9 mouse cellular contexts compared by ENCODE assay signal in genomic region chr7:76392296-76392940, GRCm38 (mm10).
DNase-seq lines count a peak whose midpoint lies in the region; ATAC-seq and TF ChIP-seq lines count a peak whose summit lies in the region.
"Had no signal": no experiment of that assay in that cellular context is flagged by ENCODE, and none has a peak within 500 bp of the region (broad histone marks: within the 10 kb centered on the region; RNA-seq: fewer than 3 reads in every experiment).

No protein-coding gene starts in this region.

- no peak overlapping the region for H3K9ac ChIP-seq in forebrain, embryonic 13.5 days
- 0 out of 2 replicates have a peak overlapping the region, but pooled peaks have one; percentile 5 for H3K9ac ChIP-seq in neural tube, embryonic 15.5 days (replicated peaks)
- H3K9ac ChIP-seq: liver, embryonic 15.5 days had no signal

- H3K9me3 ChIP-seq in forebrain, embryonic 13.5 days (replicated peaks), result no peaks in the 10 kb centered on the region
- no peaks in the 10 kb centered on the region for H3K9me3 ChIP-seq in limb, embryonic 10.5 days (replicated peaks)
- H3K9me3 ChIP-seq in neural tube, embryonic 15.5 days (replicated peaks), result no peaks in the 10 kb centered on the region
- H3K9me3 ChIP-seq: liver, embryonic 15.5 days had no signal

- intact Hi-C loops in left cerebral cortex, adult 2 months (cut with DNase I), result loop anchor here (5.0 kb wide), 1 partner anchor 480 kb away; no protein-coding TSS in a partner anchor
- intact Hi-C loops in left cerebral cortex, postnatal 36 days (cut with DNase I), result loop anchor here (2.0 to 10.0 kb wide), 3 partner anchors 468 to 1052 kb away; no protein-coding TSS in a partner anchor
- intact Hi-C loops in left cerebral cortex, postnatal 25 days (cut with DNase I), result loop anchor here (2.0 to 5.0 kb wide), 2 partner anchors 465 to 548 kb away; no protein-coding TSS in a partner anchor

- peak; percentile 87 for ATAC-seq in forebrain, embryonic 13.5 days
- ATAC-seq in neural tube, embryonic 15.5 days (ENCODE audit: low FRiP score), result peak; percentile 77
- ATAC-seq in erythroblast, adult 5-6 weeks (replicated peaks; ENCODE audit: low FRiP score, poor library complexity, severe bottlenecking), result no peak

- H3K4me2 ChIP-seq in forebrain, embryonic 13.5 days, result peak overlapping the region; percentile 54
- H3K4me2 ChIP-seq in neural tube, embryonic 15.5 days, result peak overlapping the region; percentile 70

- TF ChIP-seq CTCF in left cerebral cortex, adult 2 months (IDR thresholded peaks at IDR 0.05), result no peak

- H3K27ac ChIP-seq in left cerebral cortex, adult 2 months, result no peak overlapping the region; the same call in 1 of the 2 replicates
- H3K27ac ChIP-seq in forebrain, embryonic 13.5 days, result peak overlapping the region; percentile 41; the same call in 1 of the 2 replicates
- H3K27ac ChIP-seq in limb, embryonic 10.5 days, result no peak overlapping the region
- peak overlapping the region; percentile 82 for H3K27ac ChIP-seq in neural tube, embryonic 15.5 days (replicated peaks)
- H3K27ac ChIP-seq: liver, embryonic 15.5 days had no signal

- H3K4me3 ChIP-seq in left cerebral cortex, adult 2 months, result peak overlapping the region; percentile 47
- H3K4me3 ChIP-seq in forebrain, embryonic 13.5 days, result peak overlapping the region; percentile 36
- H3K4me3 ChIP-seq in limb, embryonic 10.5 days, result peak overlapping the region; percentile 38
- peak overlapping the region; percentile 39 for H3K4me3 ChIP-seq in neural tube, embryonic 15.5 days (replicated peaks)
- H3K4me3 ChIP-seq: liver, embryonic 15.5 days had no signal

- no peaks in the 10 kb centered on the region for H3K36me3 ChIP-seq in forebrain, embryonic 13.5 days (ENCODE audit: poor library complexity, severe bottlenecking)
- H3K36me3 ChIP-seq in limb, embryonic 10.5 days, result no peaks in the 10 kb centered on the region
- H3K36me3 ChIP-seq in neural tube, embryonic 15.5 days, result no peaks in the 10 kb centered on the region
- H3K36me3 ChIP-seq: liver, embryonic 15.5 days had no signal

- no peaks in the 10 kb centered on the region for H3K27me3 ChIP-seq in forebrain, embryonic 13.5 days
- no peaks in the 10 kb centered on the region for H3K27me3 ChIP-seq in limb, embryonic 10.5 days (ENCODE audit: low read depth, poor library complexity, severe bottlenecking)
- no peaks in the 10 kb centered on the region for H3K27me3 ChIP-seq in neural tube, embryonic 15.5 days (replicated peaks)
- H3K27me3 ChIP-seq: liver, embryonic 15.5 days had no signal

- 21% methylated on average over 15 of the region's 15 CpGs for WGBS in forebrain, embryonic 13.5 days
- WGBS in limb, embryonic 10.5 days, result 34% methylated on average over 15 of the region's 15 CpGs
- WGBS in neural tube, embryonic 15.5 days, result 26% methylated on average over 15 of the region's 15 CpGs

- peaks cover 17% of the 10 kb centered on the region for H3K4me1 ChIP-seq in forebrain, embryonic 13.5 days
- peaks cover 9% of the 10 kb centered on the region for H3K4me1 ChIP-seq in limb, embryonic 10.5 days
- H3K4me1 ChIP-seq in neural tube, embryonic 15.5 days, result peaks cover 19% of the 10 kb centered on the region
- H3K4me1 ChIP-seq: liver, embryonic 15.5 days had no signal

- peak in 1 of 2 experiments; percentile 15 for DNase-seq in left cerebral cortex, adult 2 months (ENCODE audit: extremely low spot score in 1 of 2, low spot score in 2 of 2)
- no peak for DNase-seq in left cerebral cortex, postnatal 36 days (ENCODE audit: low spot score in 2 of 2)
- no peak for DNase-seq in limb, embryonic 10.5 days (ENCODE audit: low spot score)
- DNase-seq in cerebellum, postnatal 10 days, result no peak
- no peak for DNase-seq in left cerebral cortex, postnatal 25 days (ENCODE audit: low spot score in 2 of 2)

Comparison
In these comparisons a context has a peak if more than half of its experiments do, and no peak if none do; other contexts are left out.
1. H3K27ac ChIP-seq: peak in forebrain, embryonic 13.5 days (single experiment) and neural tube, embryonic 15.5 days (single experiment); none in left cerebral cortex, adult 2 months (single experiment) and limb, embryonic 10.5 days (single experiment).
2. Peak in every context shown above with its lines, with median percentiles within 50 percentile points of each other: H3K4me3 ChIP-seq.